Mouse (Mus musculus): ENCODE results near the gene Camsap1. TPM values are rescaled to one million over a fixed set of nuclear protein-coding genes. Genes with fewer than 3 reads are reported as not detected.
A peak's percentile ranks its signal among the peaks of the same experiment; 100 is the strongest.

The Camsap1 gene
- total and polyA plus RNA-seq, 3 experiments: 7.4 to 45.1 (median 38.9) TPM

GRCm38 (mm10) chr2:25919972-25920371 lies 63.1 kb downstream of the Camsap1 start:
- 43% methylated on average over 3 of the region's 3 CpGs for WGBS
- no peak for DNase-seq
- intact Hi-C loops (cut with DNase I): no loop called here
- TF ChIP-seq CTCF (IDR thresholded peaks at IDR 0.05) (no peak), POLR2A (IDR thresholded peaks at IDR 0.05; ENCODE audit: insufficient read depth, low read depth, low read length) (no peak), EP300 (IDR thresholded peaks at IDR 0.05; ENCODE audit: insufficient read depth, low read depth, low read length) (no peak)
- no peak overlapping the region for H3K4me3 ChIP-seq
- H3K27ac ChIP-seq: no peak overlapping the region
- H3K79me2 ChIP-seq (replicated peaks; ENCODE audit: control insufficient read depth, insufficient read depth, low read length): no peaks in the 10 kb centered on the region
- H3K36me3 ChIP-seq (ENCODE audit: control insufficient read depth, insufficient read depth, low read length): no peaks in the 10 kb centered on the region
- H3K27me3 ChIP-seq (ENCODE audit: control insufficient read depth, insufficient read depth, low read length): no peaks in the 10 kb centered on the region
- no peak overlapping the region for H3K9ac ChIP-seq (ENCODE audit: low read depth, low read length)
- H3K4me1 ChIP-seq (ENCODE audit: control insufficient read depth, insufficient read depth, low read length): no peaks in the 10 kb centered on the region; the same call in 1 of the 2 replicates

GRCm38 (mm10) chr2:25918408-25918807 lies 64.7 kb downstream of the Camsap1 start:
- Histone ChIP-seq H3K4me1 (ENCODE audit: control insufficient read depth, insufficient read depth, low read length) (no peaks in the 10 kb centered on the region; the same call in 1 of the 2 replicates), H3K4me3 (no peak overlapping the region), H3K9ac (ENCODE audit: low read depth, low read length) (no peak overlapping the region), H3K36me3 (ENCODE audit: control insufficient read depth, insufficient read depth, low read length) (no peaks in the 10 kb centered on the region), H3K27ac (no peak overlapping the region), H3K27me3 (ENCODE audit: control insufficient read depth, insufficient read depth, low read length) (no peaks in the 10 kb centered on the region), H3K79me2 (replicated peaks; ENCODE audit: control insufficient read depth, insufficient read depth, low read length) (no peaks in the 10 kb centered on the region)
- intact Hi-C loops (cut with DNase I): no loop called here
- DNase-seq: no peak
- WGBS: 83% methylated on average over 2 of the region's 2 CpGs
- no peak for TF ChIP-seq POLR2A (IDR thresholded peaks at IDR 0.05; ENCODE audit: insufficient read depth, low read depth, low read length)
- no peak for TF ChIP-seq EP300 (IDR thresholded peaks at IDR 0.05; ENCODE audit: insufficient read depth, low read depth, low read length)
- no peak for TF ChIP-seq CTCF (IDR thresholded peaks at IDR 0.05)

- Histone ChIP-seq H3K4me3 (no peak overlapping the region), H3K36me3 (ENCODE audit: control insufficient read depth, insufficient read depth, low read length) (no peaks in the 10 kb centered on the region), H3K9ac (ENCODE audit: low read depth, low read length) (no peak overlapping the region), H3K27me3 (ENCODE audit: control insufficient read depth, insufficient read depth, low read length) (no peaks in the 10 kb centered on the region), H3K4me1 (ENCODE audit: control insufficient read depth, insufficient read depth, low read length) (no peaks in the 10 kb centered on the region; the same call in 1 of the 2 replicates), H3K79me2 (replicated peaks; ENCODE audit: control insufficient read depth, insufficient read depth, low read length) (no peaks in the 10 kb centered on the region), H3K27ac (no peak overlapping the region)
- no peak for DNase-seq
- intact Hi-C loops (cut with DNase I): no loop called here
- 63% methylated on average over 5 of the region's 5 CpGs for WGBS
- TF ChIP-seq EP300 (IDR thresholded peaks at IDR 0.05; ENCODE audit: insufficient read depth, low read depth, low read length): no peak
- TF ChIP-seq CTCF (IDR thresholded peaks at IDR 0.05): no peak
- TF ChIP-seq POLR2A (IDR thresholded peaks at IDR 0.05; ENCODE audit: insufficient read depth, low read depth, low read length): no peak
Measured at GRCm38 (mm10) chr2:25914821-25915220, 68.3 kb downstream of the Camsap1 start.

DNA sequence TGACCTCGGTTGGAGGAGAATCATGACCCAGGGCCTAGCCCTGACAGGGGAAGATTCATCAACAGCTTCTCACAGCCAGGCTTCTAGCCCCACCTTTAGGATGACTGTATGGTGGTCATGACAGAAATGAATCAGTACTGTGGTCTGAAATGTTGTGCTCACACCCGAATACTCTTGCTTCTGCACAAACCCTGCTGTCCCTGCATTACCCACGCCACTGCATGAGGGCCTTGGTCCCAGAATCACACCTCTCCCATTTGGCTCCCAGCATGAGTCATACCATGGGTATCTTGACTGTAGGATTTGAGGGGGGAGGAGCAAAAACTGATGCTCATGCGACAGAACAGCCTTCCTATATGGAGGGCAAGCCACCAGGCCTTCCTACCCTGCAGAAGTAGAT lies 68.9 kb downstream of the Camsap1 start:
- intact Hi-C loops (cut with DNase I): no loop called here
- TF ChIP-seq POLR2A (IDR thresholded peaks at IDR 0.05; ENCODE audit: insufficient read depth, low read depth, low read length) (no peak), CTCF (IDR thresholded peaks at IDR 0.05) (peak; percentile 18)

DNA sequence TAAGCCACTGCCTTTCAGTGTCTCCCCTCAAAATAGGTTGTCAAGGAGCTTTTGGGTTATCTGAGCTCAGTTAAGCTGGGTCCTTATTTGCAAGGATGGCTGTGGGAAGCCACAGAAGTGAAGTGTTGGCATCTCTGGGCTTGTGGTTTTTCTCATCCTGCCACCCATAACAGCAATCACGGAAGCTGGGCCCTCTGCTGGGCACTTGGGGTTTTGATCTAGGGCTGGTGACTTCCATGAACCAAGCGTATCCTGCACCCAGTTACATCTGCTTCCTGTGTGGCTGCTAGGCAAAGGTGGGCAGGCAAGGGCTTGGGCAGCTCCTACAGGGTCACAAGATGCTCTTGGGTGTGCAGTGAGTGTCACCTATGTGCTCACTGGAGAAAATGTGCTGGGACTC lies 69.8 kb downstream of the Camsap1 start:
- TF ChIP-seq EP300 (IDR thresholded peaks at IDR 0.05; ENCODE audit: insufficient read depth, low read depth, low read length) (no peak), CTCF (IDR thresholded peaks at IDR 0.05) (peak; percentile 26), POLR2A (IDR thresholded peaks at IDR 0.05; ENCODE audit: insufficient read depth, low read depth, low read length) (no peak)
- H3K4me1 ChIP-seq (ENCODE audit: control insufficient read depth, insufficient read depth, low read length): no peaks in the 10 kb centered on the region; the same call in 1 of the 2 replicates
- intact Hi-C loops (cut with DNase I): no loop called here
- H3K79me2 ChIP-seq (replicated peaks; ENCODE audit: control insufficient read depth, insufficient read depth, low read length): no peaks in the 10 kb centered on the region
- no peaks in the 10 kb centered on the region for H3K27me3 ChIP-seq (ENCODE audit: control insufficient read depth, insufficient read depth, low read length)
- no peaks in the 10 kb centered on the region for H3K36me3 ChIP-seq (ENCODE audit: control insufficient read depth, insufficient read depth, low read length)
- H3K27ac ChIP-seq: no peak overlapping the region
- no peak overlapping the region for H3K4me3 ChIP-seq
- no peak for DNase-seq
- 52% methylated on average over 2 of the region's 2 CpGs for WGBS
- H3K9ac ChIP-seq (ENCODE audit: low read depth, low read length): no peak overlapping the region

More for the DNA sequence above, 68.9 kb downstream of the Camsap1 start:
- Histone ChIP-seq H3K9ac (ENCODE audit: low read depth, low read length) (no peak overlapping the region), H3K79me2 (replicated peaks; ENCODE audit: control insufficient read depth, insufficient read depth, low read length) (no peaks in the 10 kb centered on the region), H3K4me3 (no peak overlapping the region), H3K4me1 (ENCODE audit: control insufficient read depth, insufficient read depth, low read length) (no peaks in the 10 kb centered on the region; the same call in 1 of the 2 replicates), H3K36me3 (ENCODE audit: control insufficient read depth, insufficient read depth, low read length) (no peaks in the 10 kb centered on the region), H3K27ac (no peak overlapping the region), H3K27me3 (ENCODE audit: control insufficient read depth, insufficient read depth, low read length) (no peaks in the 10 kb centered on the region)
- no peak for DNase-seq
- WGBS: 56% methylated on average over 4 of the region's 4 CpGs

GRCm38 (mm10) chr2:25909872-25910271 lies 73.2 kb downstream of the Camsap1 start:
- Histone ChIP-seq H3K36me3 (ENCODE audit: control insufficient read depth, insufficient read depth, low read length) (no peaks in the 10 kb centered on the region), H3K27ac (no peak overlapping the region), H3K79me2 (replicated peaks; ENCODE audit: control insufficient read depth, insufficient read depth, low read length) (no peaks in the 10 kb centered on the region), H3K4me3 (no peak overlapping the region), H3K27me3 (ENCODE audit: control insufficient read depth, insufficient read depth, low read length) (no peaks in the 10 kb centered on the region), H3K9ac (ENCODE audit: low read depth, low read length) (no peak overlapping the region), H3K4me1 (ENCODE audit: control insufficient read depth, insufficient read depth, low read length) (no peaks in the 10 kb centered on the region)
- 71% methylated on average over 12 of the region's 12 CpGs for WGBS
- no peak for DNase-seq
- TF ChIP-seq POLR2A (IDR thresholded peaks at IDR 0.05; ENCODE audit: insufficient read depth, low read depth, low read length) (no peak), EP300 (IDR thresholded peaks at IDR 0.05; ENCODE audit: insufficient read depth, low read depth, low read length) (no peak), CTCF (IDR thresholded peaks at IDR 0.05) (no peak)
- intact Hi-C loops (cut with DNase I): no loop called here
